Mouse (Mus musculus) C2C12 (cell line): Measurements from ENCODE around the gene Paox.

Source experiments
- CEBPB ChIP-seq: IDR thresholded peaks from one replicate; pipeline ENCODE4 v1.6.1; 2011; ENCODE audit warnings: low read depth, mild to moderate bottlenecking, control low read depth, moderate library complexity
- CTCF ChIP-seq: IDR thresholded peaks from one replicate; pipeline ENCODE4 v1.5.1; 2011; ENCODE audit not compliant: control insufficient read depth, insufficient read depth, insufficient read length
- FOSL1 ChIP-seq: IDR thresholded peaks from one replicate; pipeline ENCODE4 v1.8.0; 2011; ENCODE audit warnings: mild to moderate bottlenecking, low read length; ENCODE audit not compliant: poor library complexity, insufficient read depth, severe bottlenecking
- MAX ChIP-seq: IDR thresholded peaks from one replicate; pipeline ENCODE4 v1.6.1; 2011; ENCODE audit warnings: mild to moderate bottlenecking, control low read depth
- MYOD1 ChIP-seq: IDR thresholded peaks from one replicate; pipeline ENCODE4 v1.6.1; 2011; ENCODE audit warnings: low read depth; ENCODE audit not compliant: control insufficient read depth, insufficient read length
- MYOG ChIP-seq: IDR thresholded peaks from one replicate; pipeline ENCODE4 v1.6.1; 2011; ENCODE audit not compliant: control insufficient read depth, insufficient read length; ENCODE audit errors: extremely low read depth
- USF1 ChIP-seq: IDR thresholded peaks from one replicate; pipeline ENCODE4 v1.6.1; 2011; ENCODE audit warnings: low read depth, mild to moderate bottlenecking, control low read depth, moderate library complexity

DNA sequence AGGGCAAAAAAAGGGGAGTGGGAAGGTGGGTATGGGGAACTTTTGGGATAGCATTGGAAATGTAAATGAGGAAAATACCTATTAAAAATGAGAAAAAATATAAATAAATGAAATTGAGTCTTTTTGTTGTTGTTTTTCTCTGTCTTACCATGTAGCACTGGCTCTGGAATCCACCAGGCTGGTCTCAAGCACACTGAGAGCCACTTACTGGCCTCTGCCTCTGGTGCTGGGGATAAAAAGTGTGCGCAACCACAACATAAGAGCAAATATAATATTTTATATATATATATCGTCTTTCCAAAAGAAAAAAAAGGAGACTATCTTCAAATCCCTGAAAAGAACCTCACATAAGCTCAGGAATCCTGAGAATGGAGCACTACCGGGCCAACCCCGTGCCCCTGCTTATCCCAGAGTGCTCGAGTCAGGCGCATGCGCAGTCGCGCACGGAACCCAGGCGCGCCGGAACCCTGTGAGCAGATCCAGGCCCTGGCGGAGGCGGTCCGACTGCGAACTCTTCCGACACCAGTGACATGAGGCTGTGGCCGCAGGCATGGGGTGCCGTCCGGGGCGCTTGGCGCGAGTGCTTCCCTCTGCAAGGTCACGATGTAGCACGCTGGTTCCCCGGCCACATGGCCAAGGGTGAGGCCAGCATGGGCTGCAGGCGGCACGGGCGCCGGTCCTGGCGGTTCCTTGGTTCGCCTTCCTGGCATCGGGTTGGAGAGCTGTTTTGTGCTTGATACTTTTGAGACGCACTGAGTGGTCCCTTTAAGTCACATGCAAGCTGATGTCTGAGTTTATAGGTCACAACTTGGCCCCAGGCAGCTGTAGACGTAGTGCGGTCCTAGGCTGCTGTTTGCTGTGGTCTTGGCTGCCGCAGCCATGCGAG lies 21.8 kb downstream of the Paox start, which contains the start of gene Mtg1:
- TF ChIP-seq CTCF (no peak), MAX (peak; percentile 92), CEBPB (no peak), FOSL1 (no peak), MYOD1 (no peak), MYOG (no peak), USF1 (peak; percentile 12)
